Comparison of ENCODE assay signal across 17 mouse cellular contexts in genomic region chr7:4213436-4213835, GRCm38 (mm10). TPM values are rescaled to one million over a fixed set of nuclear protein-coding genes. Genes with fewer than 3 reads are reported as not detected.
"Had no signal": no experiment of that assay in that cellular context is flagged by ENCODE, and none has a peak within 500 bp of the region (broad histone marks: within the 10 kb centered on the region; RNA-seq: fewer than 3 reads in every experiment).

No protein-coding gene starts in this region.

RNA-seq across cellular contexts. Expression of gene Lilra5, which starts 24.1 kb away (rescaled TPM):
- total RNA-seq: hematopoietic stem cell, adult 5-6 weeks; hindbrain, postnatal 0 days; layer of hippocampus, adult 2 months; layer of hippocampus, postnatal 10 days; layer of hippocampus, postnatal 14 days; layer of hippocampus, postnatal 25 days; layer of hippocampus, postnatal 36 days; left cerebral cortex, adult 2 months had no signal
- polyA plus RNA-seq: heart, embryonic 13.5 days; hindbrain, embryonic 10.5 days; hindbrain, embryonic 11.5 days; hindbrain, embryonic 12.5 days; hindbrain, embryonic 13.5 days; hindbrain, embryonic 15.5 days; inflammation-experienced regulatory T-cells, adult 6 months; kidney, embryonic 14.5 days; kidney, embryonic 16.5 days had no signal

RNA-seq across cellular contexts. Expression of gene Cdc42ep5, which starts 48.8 kb away (rescaled TPM):
- total RNA-seq: hematopoietic stem cell, adult 5-6 weeks had no signal
- polyA plus RNA-seq: inflammation-experienced regulatory T-cells, adult 6 months had no signal
